Mouse (Mus musculus) R1 (cell line): ENCODE measurements around the gene Zfp212.
"Not testable (repeated sequence)": the region's sequence is repeated elsewhere in the genome, so short reads cannot be mapped to it uniquely, and the experiment has no call there.

ENCODE experiments used
- DNase-seq: peaks from one replicate; pipeline ENCODE4 v3.0.0-alpha.2; 2018; ENCODE audit warnings: low read depth, low spot score

Zfp212 gene

GRCm38 (mm10) chr6:47942461-47942860 lies 22.2 kb downstream of the Zfp212 start:
- DNase-seq, result peak; percentile 47

- peak; percentile 44 for DNase-seq
Measured at GRCm38 (mm10) chr6:47943021-47943691, 22.9 kb downstream of the Zfp212 start.

GRCm38 (mm10) chr6:47943721-47944120 lies 23.4 kb downstream of the Zfp212 start:
- DNase-seq, result no peak

GRCm38 (mm10) chr6:47947388-47947787 lies 27.1 kb downstream of the Zfp212 start:
- no peak for DNase-seq

- peak; percentile 97 for DNase-seq
Measured at GRCm38 (mm10) chr6:47953191-47953726, 33.0 kb downstream of the Zfp212 start, which contains the start of gene Zfp956. TSS of gene Zfp956 (plus strand) at chr6:47953390.

- DNase-seq, result no peak
Measured at GRCm38 (mm10) chr6:47954425-47954824, 34.1 kb downstream of the Zfp212 start.

GRCm38 (mm10) chr6:47957816-47958215 lies 37.5 kb downstream of the Zfp212 start:
- no peak for DNase-seq

GRCm38 (mm10) chr6:47960685-47961421 lies 40.6 kb downstream of the Zfp212 start:
- no peak for DNase-seq

- DNase-seq, result no peak
Measured at GRCm38 (mm10) chr6:47963051-47963450, 42.8 kb downstream of the Zfp212 start.

GRCm38 (mm10) chr6:47968166-47968565 lies 47.9 kb downstream of the Zfp212 start:
- DNase-seq, result not testable (repeated sequence)

- peak; percentile 43 for DNase-seq
Measured at GRCm38 (mm10) chr6:47974599-47974998, 54.3 kb downstream of the Zfp212 start.

GRCm38 (mm10) chr6:47978897-47979368 lies 58.7 kb downstream of the Zfp212 start:
- DNase-seq, result peak; percentile 92
